Mouse (Mus musculus): ENCODE measurements around the gene Slc7a11. TPM values are rescaled to one million over a fixed set of nuclear protein-coding genes. Genes with fewer than 3 reads are reported as not detected.

Gene Slc7a11
- polyA plus RNA-seq, 1 experiment from 2014 or later: 0.11 TPM

DNA sequence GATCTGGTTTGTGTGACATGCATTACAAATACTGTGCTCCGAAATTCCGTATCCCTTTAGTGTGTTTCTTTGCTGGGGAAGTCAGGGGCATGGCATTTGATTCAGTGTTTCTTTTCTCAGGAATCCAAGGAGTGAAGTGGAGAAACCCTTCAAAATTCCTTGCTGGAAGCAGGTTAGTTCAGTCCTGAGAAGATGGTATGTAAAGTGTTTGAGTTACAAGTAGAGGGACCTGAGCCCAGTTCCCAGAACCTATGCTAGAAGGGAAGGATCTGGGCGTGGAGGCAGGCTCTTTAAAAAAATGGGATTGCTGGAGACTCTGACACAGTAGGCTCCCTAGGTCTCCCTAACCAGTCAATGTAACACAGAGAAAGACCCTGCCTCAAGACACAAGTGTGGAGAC is 572.6 kb downstream of the Slc7a11 start:
- TF ChIP-seq CTCF (IDR thresholded peaks at IDR 0.05; ENCODE audit: low read depth): no peak
- H3K4me2 ChIP-seq: no peak overlapping the region
- no peak overlapping the region for H3K4me3 ChIP-seq (ENCODE audit: low read depth, low read length)
- ATAC-seq (ENCODE audit: insufficient read depth) (peak; percentile 15; the same call in 1 of the 2 replicates), DNase-seq (peak; percentile 32)
- no peaks in the 10 kb centered on the region for H3K36me3 ChIP-seq (ENCODE audit: insufficient read depth)
- H3K9me3 ChIP-seq (ENCODE audit: low read depth, low read length): no peaks in the 10 kb centered on the region
- H3K4me1 ChIP-seq (ENCODE audit: insufficient read depth): peaks cover 23% of the 10 kb centered on the region
- H3K27ac ChIP-seq (ENCODE audit: low read depth): peak overlapping the region; percentile 16; the same call in 1 of the 2 replicates
- no peak overlapping the region for H3K9ac ChIP-seq
- H3K27me3 ChIP-seq (ENCODE audit: insufficient read depth, low read length): no peaks in the 10 kb centered on the region
- WGBS: 49% methylated on average over 3 of the region's 3 CpGs

DNA sequence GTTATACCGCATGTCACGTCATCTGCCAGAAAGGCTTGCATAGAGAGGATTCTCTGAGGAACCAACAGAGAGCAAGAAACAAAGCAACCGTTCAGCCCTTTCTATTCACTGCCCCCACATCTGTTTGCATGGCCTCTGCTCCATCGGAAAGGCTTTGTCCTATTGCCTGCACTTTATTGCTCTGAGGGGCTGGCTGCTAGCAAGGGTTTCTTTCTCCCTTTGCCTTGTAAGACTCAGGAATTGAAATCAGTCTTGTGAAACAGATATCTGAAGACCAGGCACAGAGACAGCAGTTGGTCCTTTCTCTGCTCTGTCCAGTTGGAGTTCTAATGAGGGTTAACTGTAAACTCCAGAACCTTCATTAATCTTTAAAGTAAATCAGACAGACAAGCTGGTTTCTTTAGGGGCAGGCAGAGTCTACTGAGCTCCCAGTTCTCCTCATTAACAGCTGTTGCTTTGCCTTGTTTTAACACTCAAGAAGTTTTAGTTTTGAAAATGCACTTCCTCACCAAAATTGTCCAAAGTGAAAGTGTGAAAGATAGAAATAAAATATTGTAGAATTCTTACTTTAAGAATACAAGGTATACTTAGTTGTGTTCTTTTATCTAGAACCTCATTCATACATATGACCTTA is 575.3 kb downstream of the Slc7a11 start:
- H3K9ac ChIP-seq: no peak overlapping the region
- no peak overlapping the region for H3K4me3 ChIP-seq (ENCODE audit: low read depth, low read length)
- ATAC-seq (ENCODE audit: insufficient read depth) (peak; percentile 57), DNase-seq (peak; percentile 75)
- no peaks in the 10 kb centered on the region for H3K9me3 ChIP-seq (ENCODE audit: low read depth, low read length)
- no peak for TF ChIP-seq CTCF (IDR thresholded peaks at IDR 0.05; ENCODE audit: low read depth)
- no peak overlapping the region for H3K4me2 ChIP-seq
- H3K27ac ChIP-seq (ENCODE audit: low read depth): peak overlapping the region; percentile 87
- 10% methylated on average over 4 of the region's 4 CpGs for WGBS
- H3K27me3 ChIP-seq (ENCODE audit: insufficient read depth, low read length): no peaks in the 10 kb centered on the region
- peaks cover 23% of the 10 kb centered on the region for H3K4me1 ChIP-seq (ENCODE audit: insufficient read depth)
- H3K36me3 ChIP-seq (ENCODE audit: insufficient read depth): no peaks in the 10 kb centered on the region

DNA sequence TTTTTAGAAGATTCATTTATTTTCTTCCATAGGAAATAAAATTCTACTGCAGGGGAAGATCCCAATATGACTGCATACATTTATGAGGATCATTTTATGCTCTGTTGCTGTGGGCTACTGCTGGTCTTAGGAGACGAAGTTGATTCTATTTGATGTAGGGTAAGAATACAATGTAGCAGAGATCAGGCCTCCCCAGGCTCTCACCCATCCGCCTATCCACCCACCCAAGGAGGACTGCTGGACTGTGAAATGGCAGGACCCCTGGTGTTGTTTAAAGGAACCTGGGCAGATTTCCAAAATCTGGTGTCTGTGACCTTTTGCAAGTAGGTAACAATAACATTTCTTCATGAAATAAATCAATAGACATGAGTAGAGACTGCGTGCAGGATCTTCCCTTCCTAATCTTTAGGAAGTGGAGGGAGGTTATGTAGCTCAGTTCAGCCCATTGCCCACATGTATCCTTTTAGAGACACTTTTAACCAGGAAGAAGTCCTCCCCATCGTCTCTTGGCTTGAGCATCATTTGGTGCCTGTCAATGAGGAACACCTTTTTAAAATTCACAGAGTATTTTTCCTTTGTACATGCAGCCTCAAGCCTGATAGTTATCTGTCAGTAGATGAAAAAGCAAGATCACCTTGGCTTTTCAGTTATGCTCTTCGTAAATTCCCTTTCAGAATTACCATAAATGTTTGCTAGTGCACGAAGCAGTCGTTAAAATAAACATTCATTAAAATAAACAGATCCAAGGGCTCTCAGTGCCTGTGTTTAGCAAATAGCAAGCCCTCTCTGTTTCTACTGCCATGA is 576.1 kb downstream of the Slc7a11 start:
- peak; percentile 36 for DNase-seq
- 0 out of 2 replicates have a peak, but pooled peaks have one; percentile 23 for ATAC-seq (ENCODE audit: insufficient read depth)

DNA sequence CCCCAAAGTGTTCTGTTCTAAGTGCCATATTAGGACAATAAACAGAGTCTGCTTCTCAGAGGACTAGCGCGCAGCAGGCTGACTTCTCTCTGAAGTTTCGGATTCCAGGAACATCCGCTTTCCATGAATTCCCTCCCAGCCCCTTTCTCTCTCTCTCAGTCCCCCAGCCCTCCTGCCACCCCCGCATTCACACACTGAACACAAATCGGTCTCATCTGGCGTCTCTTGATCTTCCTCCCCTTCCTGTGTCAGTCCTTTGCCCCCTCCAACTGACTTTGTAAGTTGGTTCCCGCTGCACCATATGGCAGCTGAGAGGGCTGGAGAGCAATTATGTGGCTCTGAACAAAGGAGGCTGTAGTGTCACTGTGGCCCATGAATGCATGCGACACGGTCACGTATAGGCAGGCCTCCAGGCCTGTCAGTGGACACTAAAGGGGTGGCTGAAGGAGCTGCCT is 577.3 kb downstream of the Slc7a11 start:
- H3K36me3 ChIP-seq (ENCODE audit: insufficient read depth): no peaks in the 10 kb centered on the region
- H3K9ac ChIP-seq: 0 out of 2 replicates have a peak overlapping the region, but pooled peaks have one; percentile 15
- peaks cover 14% of the 10 kb centered on the region for H3K4me1 ChIP-seq (ENCODE audit: insufficient read depth)
- ATAC-seq (ENCODE audit: insufficient read depth) (peak; percentile 90), DNase-seq (peak; percentile 83)
- WGBS: 10% methylated on average over 11 of the region's 11 CpGs
- H3K4me2 ChIP-seq: peak overlapping the region; percentile 43
- no peak overlapping the region for H3K4me3 ChIP-seq (ENCODE audit: low read depth, low read length)
- no peaks in the 10 kb centered on the region for H3K9me3 ChIP-seq (ENCODE audit: low read depth, low read length)
- no peak for TF ChIP-seq CTCF (IDR thresholded peaks at IDR 0.05; ENCODE audit: low read depth)
- H3K27me3 ChIP-seq (ENCODE audit: insufficient read depth, low read length): no peaks in the 10 kb centered on the region
- peak overlapping the region; percentile 88 for H3K27ac ChIP-seq (ENCODE audit: low read depth)

More for the DNA sequence above, 576.1 kb downstream of the Slc7a11 start:
- H3K4me3 ChIP-seq (ENCODE audit: low read depth, low read length): no peak overlapping the region
- H3K4me1 ChIP-seq (ENCODE audit: insufficient read depth): peaks cover 18% of the 10 kb centered on the region
- no peaks in the 10 kb centered on the region for H3K36me3 ChIP-seq (ENCODE audit: insufficient read depth)
- 27% methylated on average over 7 of the region's 7 CpGs for WGBS
- H3K27me3 ChIP-seq (ENCODE audit: insufficient read depth, low read length): no peaks in the 10 kb centered on the region
- no peak for TF ChIP-seq CTCF (IDR thresholded peaks at IDR 0.05; ENCODE audit: low read depth)
- H3K27ac ChIP-seq (ENCODE audit: low read depth): peak overlapping the region; percentile 87; the same call in 1 of the 2 replicates
- no peak overlapping the region for H3K9ac ChIP-seq
- H3K9me3 ChIP-seq (ENCODE audit: low read depth, low read length): no peaks in the 10 kb centered on the region
- no peak overlapping the region for H3K4me2 ChIP-seq

DNA sequence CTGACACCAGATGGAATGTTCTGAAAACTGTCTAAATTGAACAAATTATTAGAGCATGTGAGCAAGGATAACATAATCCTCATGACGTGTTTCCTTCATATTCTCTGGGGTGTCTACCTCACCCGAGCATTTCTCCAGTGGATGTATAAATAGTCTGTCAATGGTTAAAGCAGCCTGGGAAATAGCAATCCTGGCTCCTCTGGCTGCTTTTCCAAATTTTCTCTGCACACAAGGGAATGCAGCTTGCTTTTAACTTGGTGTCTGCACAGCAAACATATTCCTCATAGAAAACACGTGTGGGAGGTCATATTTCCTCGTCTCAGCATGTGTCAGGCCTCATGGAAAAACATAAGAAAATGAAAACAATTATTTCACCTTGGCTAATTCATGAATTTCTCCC is 586.6 kb downstream of the Slc7a11 start:
- no peak overlapping the region for H3K9ac ChIP-seq
- ATAC-seq (ENCODE audit: insufficient read depth): no peak
- H3K27me3 ChIP-seq (ENCODE audit: insufficient read depth, low read length): no peaks in the 10 kb centered on the region
- no peak overlapping the region for H3K4me2 ChIP-seq
- H3K4me1 ChIP-seq (ENCODE audit: insufficient read depth): peaks cover 3% of the 10 kb centered on the region; the same call in 1 of the 2 replicates
- H3K4me3 ChIP-seq (ENCODE audit: low read depth, low read length): no peak overlapping the region
- no peak for DNase-seq
- no peak for TF ChIP-seq CTCF (IDR thresholded peaks at IDR 0.05; ENCODE audit: low read depth)
- WGBS: 25% methylated on average over 4 of the region's 4 CpGs
- no peaks in the 10 kb centered on the region for H3K9me3 ChIP-seq (ENCODE audit: low read depth, low read length)
- no peaks in the 10 kb centered on the region for H3K36me3 ChIP-seq (ENCODE audit: insufficient read depth)
- H3K27ac ChIP-seq (ENCODE audit: low read depth): no peak overlapping the region

DNA sequence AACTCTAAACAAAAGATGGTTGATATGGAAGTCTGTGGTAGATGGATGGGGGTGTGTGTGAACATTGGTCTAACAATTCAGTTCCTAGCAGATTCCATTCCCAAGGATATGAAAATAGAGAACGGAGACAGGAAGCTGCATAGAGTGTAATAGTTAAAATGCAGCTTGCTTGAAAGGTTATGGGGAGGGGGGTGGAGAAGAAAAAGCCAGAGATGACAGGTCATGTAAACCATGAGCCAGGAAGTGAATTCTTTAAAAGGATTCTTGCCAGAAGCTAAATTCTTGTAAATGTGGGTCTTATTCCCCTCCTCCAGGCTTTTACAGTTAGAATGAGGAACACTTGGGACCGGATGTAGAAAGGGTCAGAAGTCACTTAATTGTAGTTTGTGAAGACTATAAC is 589.1 kb downstream of the Slc7a11 start:
- Histone ChIP-seq H3K4me1 (ENCODE audit: insufficient read depth) (peaks cover 3% of the 10 kb centered on the region; the same call in 1 of the 2 replicates), H3K27me3 (ENCODE audit: insufficient read depth, low read length) (no peaks in the 10 kb centered on the region), H3K36me3 (ENCODE audit: insufficient read depth) (no peaks in the 10 kb centered on the region), H3K9ac (no peak overlapping the region), H3K4me2 (no peak overlapping the region), H3K27ac (ENCODE audit: low read depth) (no peak overlapping the region), H3K4me3 (ENCODE audit: low read depth, low read length) (no peak overlapping the region), H3K9me3 (ENCODE audit: low read depth, low read length) (no peaks in the 10 kb centered on the region)
- no peak for TF ChIP-seq CTCF (IDR thresholded peaks at IDR 0.05; ENCODE audit: low read depth)
- DNase-seq (peak; percentile 78), ATAC-seq (ENCODE audit: insufficient read depth) (peak; percentile 84)
- 28% methylated on average over 2 of the region's 2 CpGs for WGBS

DNA sequence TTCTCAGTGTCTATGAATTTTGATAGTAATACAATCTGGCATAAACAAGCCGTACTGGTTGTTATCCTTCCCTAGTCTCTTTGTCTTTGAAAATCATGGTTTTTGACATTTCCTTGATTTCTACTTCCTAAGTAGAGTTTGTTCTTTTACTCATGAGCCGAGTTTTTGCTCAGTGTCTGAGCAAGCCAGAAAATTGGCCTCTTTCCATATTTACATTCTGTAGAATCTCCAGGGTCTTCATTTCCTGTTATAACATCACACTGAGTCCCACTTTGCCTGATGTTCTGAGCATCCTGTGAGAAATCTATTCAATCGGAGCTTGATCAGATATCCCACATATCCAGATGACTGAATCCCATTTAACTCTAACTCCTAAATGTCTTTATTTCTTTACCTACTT is 600.4 kb downstream of the Slc7a11 start:
- H3K36me3 ChIP-seq (ENCODE audit: insufficient read depth): no peaks in the 10 kb centered on the region
- no peak overlapping the region for H3K4me3 ChIP-seq (ENCODE audit: low read depth, low read length)
- 35% methylated on average over 3 of the region's 3 CpGs for WGBS
- DNase-seq: peak; percentile 82
- ATAC-seq (ENCODE audit: insufficient read depth): no peak
- H3K27ac ChIP-seq (ENCODE audit: low read depth): no peak overlapping the region
- no peaks in the 10 kb centered on the region for H3K9me3 ChIP-seq (ENCODE audit: low read depth, low read length)
- no peaks in the 10 kb centered on the region for H3K27me3 ChIP-seq (ENCODE audit: insufficient read depth, low read length)
- no peaks in the 10 kb centered on the region for H3K4me1 ChIP-seq (ENCODE audit: insufficient read depth)
- no peak for TF ChIP-seq CTCF (IDR thresholded peaks at IDR 0.05; ENCODE audit: low read depth)
- no peak overlapping the region for H3K4me2 ChIP-seq
- no peak overlapping the region for H3K9ac ChIP-seq
